Mouse (Mus musculus) kidney, embryonic 16.5 days (tissue): Measurements from ENCODE around the gene Dusp15. TPM values are rescaled to one million over a fixed set of nuclear protein-coding genes. Genes with fewer than 3 reads are reported as not detected.
A peak's percentile ranks its signal among the peaks of the same experiment; 100 is the strongest.

ENCODE experiments used
- ATAC-seq: fragments of 200-750 bp; cut with Nextera tagmentation; 2 replicates; pipeline ENCODE4 v1.8.0; 2017; ENCODE audit warnings: moderate TSS enrichment; ENCODE audit not compliant: low FRiP score, low TSS enrichment
- H3K27ac ChIP-seq: fragments of 300-500 bp; sonication (generic); 2 replicates; pipeline ENCODE4 v1.5.1; 2014; ENCODE audit warnings: low read length
- H3K27me3 ChIP-seq: fragments of 300-500 bp; sonication (generic); 2 replicates; pipeline ENCODE4 v1.6.1; 2014; ENCODE audit warnings: low read length, control low read depth, mixed read lengths; ENCODE audit not compliant: insufficient read depth
- H3K36me3 ChIP-seq: fragments of 300-500 bp; sonication (generic); 2 replicates; pipeline ENCODE4 v1.6.1; 2014; ENCODE audit warnings: low read length, control low read depth, mixed read lengths; ENCODE audit not compliant: insufficient read depth
- H3K4me1 ChIP-seq: fragments of 300-500 bp; sonication (generic); 2 replicates; pipeline ENCODE4 v1.6.1; 2014; ENCODE audit warnings: low read length, control low read depth, mixed read lengths; ENCODE audit not compliant: insufficient read depth
- H3K4me2 ChIP-seq: fragments of 300-500 bp; sonication (generic); replicated peaks from 2 replicates; pipeline ENCODE4 v1.6.1; 2014; ENCODE audit warnings: low read depth, low read length
- H3K4me3 ChIP-seq: fragments of 300-500 bp; sonication (generic); 2 replicates; pipeline ENCODE4 v1.5.1; 2014; ENCODE audit warnings: mild to moderate bottlenecking, low read length
- H3K9ac ChIP-seq: fragments of 300-500 bp; sonication (generic); replicated peaks from 2 replicates; pipeline ENCODE4 v1.6.1; 2014; ENCODE audit warnings: low read length
- H3K9me3 ChIP-seq: fragments of 300-500 bp; sonication (generic); 2 replicates; pipeline ENCODE4 v1.6.1; 2016; ENCODE audit warnings: low read length, control low read depth
- WGBS: fragments of 180-500 bp; shearing (Covaris S2); extraction: QIAGEN DNeasy Blood & Tissue Kit; methylation state at CpG from one replicate; pipeline ENCODE4 v1.1.7; 2014; 5-methylcytosine and 5-hydroxymethylcytosine counted together
- polyA plus RNA-seq: library from polyadenylated mRNA; unstranded; fragments of >200 nt; fragmentation: Nextera tagmentation; extraction: Ambion mirVana; gene quantifications from 2 replicates; pipeline ENCODE4 v1.2.1, GENCODE M21; 2015

The Dusp15 gene
- polyA plus RNA-seq, 1 experiment from 2014 or later = 3.1 TPM

- 16% methylated on average over 12 of the region's 12 CpGs for WGBS
- no peak for ATAC-seq
- H3K27ac ChIP-seq = no peak within 1 kb of the TSS
- H3K9me3 ChIP-seq = no peaks in the 10 kb centered on the region
- H3K4me2 ChIP-seq = no peak within 1 kb of the TSS
- peaks cover 24% of the 10 kb centered on the region for H3K27me3 ChIP-seq
- H3K4me1 ChIP-seq = peaks cover 27% of the 10 kb centered on the region
- no peak within 1 kb of the TSS for H3K4me3 ChIP-seq
- no peak within 1 kb of the TSS for H3K9ac ChIP-seq
- H3K36me3 ChIP-seq = no peaks in the 10 kb centered on the region
Measured at GRCm38 (mm10) chr2:152911031-152911430, 40.5 kb downstream of the Dusp15 start, which contains the start of gene Mylk2. Mylk2 (plus strand) TSS chr2:152911352.

DNA sequence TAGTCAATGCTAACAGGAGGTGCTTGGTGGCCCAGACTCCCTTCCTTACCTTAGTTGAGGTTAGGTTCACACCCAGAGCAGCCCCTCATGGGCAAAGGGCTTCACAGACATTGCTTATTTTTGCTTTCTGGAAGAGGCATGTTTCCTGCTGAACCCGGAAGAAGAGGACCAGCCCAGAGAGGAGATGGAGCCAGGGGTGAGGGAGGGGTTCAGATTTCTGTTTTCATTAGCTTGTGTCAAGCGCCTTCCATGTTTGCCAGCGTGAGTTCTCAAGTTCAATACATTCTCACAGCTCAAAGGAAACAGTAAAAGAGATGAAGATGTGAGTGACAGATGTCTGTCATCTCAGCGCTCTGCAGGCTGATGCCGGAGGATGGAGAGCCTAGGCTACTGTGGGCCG lies 41.6 kb downstream of the Dusp15 start:
- Histone ChIP-seq H3K9me3 (no peaks in the 10 kb centered on the region), H3K27ac (no peak overlapping the region), H3K9ac (no peak overlapping the region), H3K4me1 (peaks cover 35% of the 10 kb centered on the region), H3K36me3 (no peaks in the 10 kb centered on the region), H3K27me3 (peaks cover 24% of the 10 kb centered on the region), H3K4me3 (no peak overlapping the region), H3K4me2 (no peak overlapping the region)
- ATAC-seq = no peak
- WGBS = 58% methylated on average over 6 of the region's 6 CpGs

DNA sequence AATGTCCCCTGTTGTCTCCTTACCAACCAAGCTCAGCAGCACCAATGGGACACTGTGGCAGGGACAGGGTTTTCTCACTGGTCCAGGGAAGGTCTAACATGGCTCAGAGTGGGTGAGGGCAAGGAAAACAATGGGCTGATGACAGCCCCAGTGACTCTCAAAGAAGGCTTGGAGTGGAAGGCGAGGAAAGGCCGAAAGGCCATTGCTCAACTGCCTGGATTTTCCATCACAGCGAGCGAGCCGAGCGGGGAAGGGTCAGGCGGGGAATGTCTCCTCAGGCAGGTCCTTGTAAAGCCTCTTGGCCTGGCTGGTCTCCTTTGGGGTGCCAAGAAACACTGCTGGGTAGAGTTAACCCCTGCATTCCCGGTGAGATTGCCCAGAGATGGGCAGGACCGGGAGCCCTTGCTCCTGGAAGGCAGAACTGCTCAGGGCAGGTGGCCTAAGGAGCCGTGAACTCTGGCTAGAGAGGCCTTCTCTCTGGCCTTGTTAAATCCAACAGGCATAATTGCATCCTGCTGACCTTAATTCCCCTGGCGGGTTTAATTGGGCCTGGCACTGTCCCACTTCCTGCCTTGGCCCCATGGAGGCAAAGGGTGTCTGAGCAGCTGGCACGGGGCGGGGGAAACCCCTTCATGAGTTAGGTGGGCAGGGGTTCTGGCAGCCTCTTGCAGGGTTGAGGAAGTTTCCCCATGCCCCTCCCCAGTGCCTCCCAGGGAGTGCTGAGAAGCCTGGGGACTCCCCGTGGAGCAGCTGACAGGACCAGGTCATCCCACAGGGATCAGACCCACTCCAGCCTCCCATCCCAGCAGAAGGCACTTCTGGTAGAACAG lies 44.2 kb downstream of the Dusp15 start:
- Histone ChIP-seq H3K36me3 (no peaks in the 10 kb centered on the region), H3K4me1 (peaks cover 43% of the 10 kb centered on the region), H3K27me3 (peaks cover 9% of the 10 kb centered on the region), H3K4me3 (no peak overlapping the region), H3K9ac (no peak overlapping the region), H3K27ac (no peak overlapping the region), H3K4me2 (no peak overlapping the region), H3K9me3 (no peaks in the 10 kb centered on the region)
- no peak for ATAC-seq
- 49% methylated on average over 14 of the region's 14 CpGs for WGBS

- WGBS = 52% methylated on average over 9 of the region's 9 CpGs
- no peak overlapping the region for H3K27ac ChIP-seq
- no peak overlapping the region for H3K4me3 ChIP-seq
- no peak for ATAC-seq
- peaks cover 45% of the 10 kb centered on the region for H3K4me1 ChIP-seq
- no peaks in the 10 kb centered on the region for H3K36me3 ChIP-seq
- H3K9me3 ChIP-seq = no peaks in the 10 kb centered on the region
- no peak overlapping the region for H3K9ac ChIP-seq
- peaks cover under 1% of the 10 kb centered on the region; the same call in 1 of the 2 replicates for H3K27me3 ChIP-seq
- H3K4me2 ChIP-seq = no peak overlapping the region
Measured at GRCm38 (mm10) chr2:152906274-152907037, 45.0 kb downstream of the Dusp15 start.

GRCm38 (mm10) chr2:152905036-152905829 lies 46.3 kb downstream of the Dusp15 start:
- no peak overlapping the region for H3K9ac ChIP-seq
- 0 out of 2 replicates have a peak overlapping the region, but pooled peaks have one; percentile 30 for H3K27ac ChIP-seq
- H3K4me2 ChIP-seq = no peak overlapping the region
- WGBS = 42% methylated on average over 11 of the region's 11 CpGs
- ATAC-seq = peak; percentile 55; the same call in 1 of the 2 replicates
- no peak overlapping the region for H3K4me3 ChIP-seq
- peaks cover 45% of the 10 kb centered on the region for H3K4me1 ChIP-seq
- no peaks in the 10 kb centered on the region for H3K9me3 ChIP-seq
- no peaks in the 10 kb centered on the region for H3K27me3 ChIP-seq
- no peaks in the 10 kb centered on the region for H3K36me3 ChIP-seq

DNA sequence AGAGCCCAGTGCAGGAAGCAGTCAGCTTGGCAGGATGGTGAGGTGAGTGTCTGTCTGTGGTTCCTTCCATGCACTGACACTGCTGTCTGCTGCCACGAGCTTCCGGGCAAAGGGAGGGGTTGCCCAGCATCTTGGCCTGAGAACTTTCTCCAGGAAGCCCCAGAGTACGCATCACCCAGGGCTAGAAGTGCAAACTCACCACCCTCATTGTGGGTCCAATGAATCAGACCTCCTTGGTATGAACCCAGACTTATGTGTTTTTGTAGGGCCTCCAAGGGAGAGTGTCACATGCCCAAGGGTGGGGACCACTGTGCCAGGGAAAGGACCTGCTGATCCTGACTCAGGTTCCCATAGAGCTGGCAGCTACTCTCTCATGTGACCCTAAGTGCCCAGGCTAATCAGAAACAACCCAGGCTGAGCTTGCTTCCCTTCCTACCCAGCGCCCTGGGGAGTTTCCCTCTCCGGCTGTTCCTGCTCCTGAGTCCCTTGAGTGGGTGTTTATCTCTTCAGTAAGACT lies 47.3 kb downstream of the Dusp15 start:
- Histone ChIP-seq H3K4me1 (peaks cover 45% of the 10 kb centered on the region), H3K27me3 (no peaks in the 10 kb centered on the region), H3K4me2 (no peak overlapping the region), H3K36me3 (no peaks in the 10 kb centered on the region), H3K4me3 (no peak overlapping the region), H3K9me3 (no peaks in the 10 kb centered on the region), H3K27ac (no peak overlapping the region), H3K9ac (no peak overlapping the region)
- ATAC-seq = no peak
- 66% methylated on average over 5 of the region's 5 CpGs for WGBS

DNA sequence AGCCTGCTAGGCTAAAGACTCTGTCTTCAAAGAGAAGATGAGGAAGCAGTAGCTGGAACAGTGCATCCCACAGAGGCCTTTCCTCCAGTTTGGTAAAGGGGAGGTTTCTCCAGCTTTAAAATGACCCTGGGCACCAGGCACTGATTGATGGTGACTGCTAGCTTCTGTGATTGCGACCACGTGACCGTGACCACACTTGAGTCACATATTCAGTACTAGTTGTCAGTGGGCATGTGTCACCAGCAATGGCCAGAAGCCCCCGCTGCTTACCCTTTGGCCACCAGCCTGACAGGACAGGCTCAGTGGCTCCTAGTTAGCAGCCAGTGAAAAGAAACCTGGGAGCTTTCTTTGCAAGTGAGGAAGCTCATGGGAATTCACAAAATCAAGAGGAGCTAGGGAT lies 47.9 kb downstream of the Dusp15 start:
- no peak overlapping the region for H3K4me2 ChIP-seq
- H3K4me1 ChIP-seq = peaks cover 45% of the 10 kb centered on the region
- no peaks in the 10 kb centered on the region for H3K9me3 ChIP-seq
- no peak overlapping the region for H3K27ac ChIP-seq
- no peak overlapping the region for H3K4me3 ChIP-seq
- no peak for ATAC-seq
- WGBS = 39% methylated on average over 4 of the region's 4 CpGs
- H3K36me3 ChIP-seq = no peaks in the 10 kb centered on the region
- no peaks in the 10 kb centered on the region for H3K27me3 ChIP-seq
- H3K9ac ChIP-seq = no peak overlapping the region

DNA sequence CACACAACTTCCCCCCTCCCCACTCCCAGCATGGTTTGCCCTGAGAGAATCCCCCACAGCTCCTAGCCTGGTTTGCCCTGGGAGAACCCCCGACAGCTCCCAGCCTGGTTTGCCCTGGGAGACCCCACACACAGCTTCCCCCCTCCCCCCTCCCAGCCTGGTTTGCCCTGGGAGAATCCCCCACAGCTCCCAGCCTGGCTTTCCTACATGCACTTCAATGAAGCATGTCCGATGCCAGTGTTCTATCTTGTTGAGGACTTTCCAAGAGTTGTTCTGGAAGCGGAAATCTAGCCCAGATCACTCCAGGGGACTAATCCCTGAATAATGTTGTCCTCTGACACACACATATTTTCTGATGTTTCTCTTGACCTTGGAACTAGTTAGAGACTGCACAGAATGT lies 48.8 kb downstream of the Dusp15 start:
- peaks cover 45% of the 10 kb centered on the region for H3K4me1 ChIP-seq
- ATAC-seq = no peak

GRCm38 (mm10) chr2:152901296-152901695 lies 50.2 kb downstream of the Dusp15 start:
- Histone ChIP-seq H3K27me3 (no peaks in the 10 kb centered on the region), H3K4me1 (peaks cover 31% of the 10 kb centered on the region), H3K27ac (no peak overlapping the region), H3K4me3 (no peak overlapping the region), H3K4me2 (no peak overlapping the region), H3K36me3 (0 out of 2 replicates have a peak, but pooled peaks cover under 1% of the 10 kb centered on the region), H3K9me3 (no peaks in the 10 kb centered on the region), H3K9ac (no peak overlapping the region)
- 93% methylated on average over 15 of the region's 15 CpGs for WGBS
- ATAC-seq = no peak

More for the DNA sequence above, 48.8 kb downstream of the Dusp15 start:
- Histone ChIP-seq H3K27me3 (no peaks in the 10 kb centered on the region), H3K4me2 (no peak overlapping the region), H3K9me3 (no peaks in the 10 kb centered on the region), H3K4me3 (no peak overlapping the region), H3K36me3 (no peaks in the 10 kb centered on the region), H3K27ac (no peak overlapping the region), H3K9ac (no peak overlapping the region)
- WGBS = 18% methylated on average over 3 of the region's 3 CpGs
